Mouse (Mus musculus) kidney, adult 2 months (tissue): Measurements from ENCODE around the gene Prkag2.

ENCODE experiments used
- CTCF ChIP-seq: fragments of 200-500 bp; conservative IDR thresholded peaks from 2 replicates; pipeline ENCODE4 v1.5.1; 2011; ENCODE audit warnings: low read depth, mild to moderate bottlenecking, control low read depth, low read length, moderate library complexity, mixed read lengths; ENCODE audit not compliant: insufficient read depth, insufficient read length
- POLR2A ChIP-seq: fragments of 200-500 bp; IDR thresholded peaks from one replicate; pipeline ENCODE4 v1.6.1; 2011; ENCODE audit warnings: low read depth, low read length, control low read depth

DNA sequence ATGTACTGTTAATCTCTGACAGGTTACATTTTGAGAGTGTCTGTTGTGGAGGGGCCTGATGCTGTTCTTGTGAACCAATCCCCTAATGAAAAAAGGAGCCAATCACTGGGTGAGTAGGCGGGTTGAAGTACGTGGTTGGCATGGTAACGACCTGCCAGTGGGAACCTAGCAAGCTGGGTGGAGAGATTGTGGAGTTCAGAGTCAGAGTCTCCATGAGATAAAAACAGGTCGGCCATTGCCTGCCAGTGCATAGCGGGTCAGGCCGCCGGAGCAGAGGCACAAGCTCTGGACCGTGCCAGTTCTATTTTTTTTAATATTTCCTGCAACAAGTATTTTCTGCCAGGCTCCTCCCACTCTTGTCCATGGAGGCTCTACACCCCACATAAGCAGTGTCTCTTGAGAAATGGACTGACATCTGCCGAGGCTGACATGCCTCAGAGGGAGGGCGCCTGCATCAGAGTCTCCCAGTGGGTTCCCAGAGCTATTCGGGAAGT, 230.6 kb downstream of the Prkag2 start:
- TF ChIP-seq CTCF: no peak
- TF ChIP-seq POLR2A: no peak
